Mouse (Mus musculus): Measurements from ENCODE around the gene Purb. TPM values are rescaled to one million over a fixed set of nuclear protein-coding genes. Genes with fewer than 3 reads are reported as not detected.

Gene Purb
- 75.8 and 78.8 TPM in 2 replicates for total RNA-seq (2017)

DNA sequence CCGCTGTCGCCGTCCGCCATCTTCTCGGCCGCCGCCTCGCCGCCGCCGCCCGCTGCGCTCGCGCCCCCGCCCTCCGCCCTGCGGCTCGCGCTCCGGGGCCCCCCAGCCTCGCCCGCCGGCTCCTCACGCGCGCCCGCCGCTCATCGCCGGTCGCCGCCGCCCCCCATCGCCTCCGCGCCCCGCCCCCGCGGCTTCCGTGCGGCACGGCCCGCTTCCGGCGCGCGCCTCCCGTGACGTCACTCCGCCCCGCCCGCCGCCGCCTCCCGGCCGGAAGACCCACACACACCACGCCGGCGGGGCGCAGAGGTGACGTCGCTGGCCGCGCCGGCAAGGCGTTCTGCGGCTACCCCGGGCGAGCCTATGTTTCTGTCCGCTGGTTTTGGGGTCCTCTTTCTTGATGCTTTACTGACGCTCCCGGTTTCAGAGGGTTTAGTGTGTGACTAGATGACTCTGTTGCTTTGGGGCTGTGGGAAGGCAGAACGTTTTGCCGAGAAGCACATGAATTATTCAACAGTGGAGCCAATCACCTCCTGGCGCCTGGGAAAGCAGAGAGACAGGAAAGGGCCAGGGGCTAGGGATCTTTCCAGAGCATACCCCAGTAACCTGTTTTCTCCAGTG, at the start of gene Purb:
Purb (minus strand) TSS at position 51 of the 618 bp plus-strand sequence.
- peak; percentile 79 to 87 for ATAC-seq (replicated peaks in 1 of 2; ENCODE audit: insufficient read depth in 1 of 2, low FRiP score in 2 of 2, low TSS enrichment in 1 of 2, low read depth in 1 of 2, poor library complexity in 2 of 2, severe bottlenecking in 2 of 2)

DNA sequence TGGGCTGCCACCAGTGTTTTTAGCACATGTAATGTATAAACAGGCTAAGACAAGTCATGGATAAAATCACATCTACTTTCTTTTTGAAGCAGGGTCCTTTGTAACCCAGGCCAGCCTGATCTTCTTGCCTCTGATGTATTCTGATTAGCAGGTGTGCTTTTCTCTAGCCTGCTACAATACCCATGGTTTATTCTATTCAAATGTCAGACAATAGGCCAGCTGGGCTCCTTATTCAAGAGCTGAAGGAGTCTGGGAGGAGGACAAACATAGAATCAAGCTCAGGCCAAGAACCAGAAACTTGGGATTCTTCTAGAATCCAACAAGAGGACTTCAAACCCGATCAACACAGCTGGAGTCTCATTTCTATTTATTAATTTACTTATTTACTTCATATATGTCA, 49.5 kb upstream of the Purb start:
- ATAC-seq (replicated peaks in 1 of 2; ENCODE audit: insufficient read depth in 1 of 2, low FRiP score in 2 of 2, low TSS enrichment in 1 of 2, low read depth in 1 of 2, poor library complexity in 2 of 2, severe bottlenecking in 2 of 2): no peak

DNA sequence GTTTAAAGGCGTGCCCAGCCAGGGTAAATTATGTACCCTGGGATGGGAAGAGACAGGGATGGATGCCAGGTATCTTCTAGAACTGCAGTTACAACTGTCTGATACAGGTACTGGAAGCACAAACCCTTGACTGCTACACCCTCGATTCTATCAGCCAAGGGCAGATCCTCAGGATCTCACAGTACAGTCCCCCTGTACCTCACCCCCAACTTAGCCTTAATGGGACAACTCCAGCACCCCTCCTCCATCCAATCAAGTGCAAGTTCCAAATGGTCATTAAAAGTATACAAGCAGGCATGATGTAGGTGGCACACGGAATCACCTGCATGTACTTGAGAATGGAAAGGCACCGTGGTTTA, 49.1 kb upstream of the Purb start:
- ATAC-seq (replicated peaks in 1 of 2; ENCODE audit: insufficient read depth in 1 of 2, low FRiP score in 2 of 2, low TSS enrichment in 1 of 2, low read depth in 1 of 2, poor library complexity in 2 of 2, severe bottlenecking in 2 of 2): no peak

DNA sequence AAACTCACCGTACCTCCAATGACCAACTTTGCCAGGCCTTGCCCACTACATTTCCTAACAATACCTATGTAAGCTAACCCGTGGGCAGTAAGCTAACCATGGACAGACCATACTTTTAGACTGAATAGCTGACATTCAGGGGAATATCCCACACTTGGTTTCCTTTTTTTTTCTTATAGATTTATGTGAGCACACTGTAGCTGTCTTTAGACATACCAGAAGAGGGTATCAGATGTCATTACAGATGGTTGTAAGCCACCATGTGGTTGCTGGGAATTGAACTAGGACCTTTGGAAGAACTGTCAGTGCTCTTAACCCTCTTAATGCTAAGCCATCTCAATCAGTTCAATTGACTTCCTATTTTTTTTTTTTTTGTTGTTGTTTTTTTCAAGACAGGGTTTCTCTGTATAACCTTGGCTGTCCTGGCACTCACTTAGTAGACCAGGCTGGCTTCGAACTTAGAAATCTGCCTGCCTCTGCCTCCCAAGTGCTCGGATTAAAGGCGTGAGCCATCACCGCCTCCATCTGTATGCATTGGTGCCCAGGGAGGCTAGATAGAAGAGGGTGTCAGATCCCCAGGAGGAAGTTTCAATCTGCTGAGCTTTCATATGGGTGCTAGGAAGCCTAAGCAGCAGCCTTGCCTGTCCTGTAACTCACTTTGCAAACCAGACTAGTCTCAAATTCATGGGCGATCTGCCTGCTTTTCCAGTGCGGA, 48.6 kb upstream of the Purb start:
- no peak for ATAC-seq (replicated peaks in 1 of 2; ENCODE audit: insufficient read depth in 1 of 2, low FRiP score in 2 of 2, low TSS enrichment in 1 of 2, low read depth in 1 of 2, poor library complexity in 2 of 2, severe bottlenecking in 2 of 2)

DNA sequence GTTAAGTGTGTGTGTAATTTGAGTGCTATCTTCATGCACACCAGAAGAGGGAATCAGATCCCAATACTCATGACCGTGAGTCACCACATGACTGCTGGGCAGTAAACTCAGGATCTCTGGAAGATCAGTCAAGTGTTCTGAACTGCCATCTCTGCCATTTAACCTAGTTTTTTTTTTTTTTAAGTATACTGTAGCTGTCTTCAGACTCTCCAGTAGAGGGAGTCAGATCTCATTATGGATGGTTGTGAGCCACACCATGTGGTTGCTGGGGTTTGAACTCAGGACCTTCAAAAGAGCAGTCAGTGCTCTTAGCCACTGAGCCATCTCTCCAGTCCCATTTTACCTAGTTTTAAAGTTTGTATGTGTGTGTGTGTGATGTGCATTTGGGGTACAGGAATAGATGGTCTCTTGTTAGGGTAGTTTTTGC, 48.0 kb upstream of the Purb start:
- no peak for ATAC-seq (replicated peaks in 1 of 2; ENCODE audit: insufficient read depth in 1 of 2, low FRiP score in 2 of 2, low TSS enrichment in 1 of 2, low read depth in 1 of 2, poor library complexity in 2 of 2, severe bottlenecking in 2 of 2)

DNA sequence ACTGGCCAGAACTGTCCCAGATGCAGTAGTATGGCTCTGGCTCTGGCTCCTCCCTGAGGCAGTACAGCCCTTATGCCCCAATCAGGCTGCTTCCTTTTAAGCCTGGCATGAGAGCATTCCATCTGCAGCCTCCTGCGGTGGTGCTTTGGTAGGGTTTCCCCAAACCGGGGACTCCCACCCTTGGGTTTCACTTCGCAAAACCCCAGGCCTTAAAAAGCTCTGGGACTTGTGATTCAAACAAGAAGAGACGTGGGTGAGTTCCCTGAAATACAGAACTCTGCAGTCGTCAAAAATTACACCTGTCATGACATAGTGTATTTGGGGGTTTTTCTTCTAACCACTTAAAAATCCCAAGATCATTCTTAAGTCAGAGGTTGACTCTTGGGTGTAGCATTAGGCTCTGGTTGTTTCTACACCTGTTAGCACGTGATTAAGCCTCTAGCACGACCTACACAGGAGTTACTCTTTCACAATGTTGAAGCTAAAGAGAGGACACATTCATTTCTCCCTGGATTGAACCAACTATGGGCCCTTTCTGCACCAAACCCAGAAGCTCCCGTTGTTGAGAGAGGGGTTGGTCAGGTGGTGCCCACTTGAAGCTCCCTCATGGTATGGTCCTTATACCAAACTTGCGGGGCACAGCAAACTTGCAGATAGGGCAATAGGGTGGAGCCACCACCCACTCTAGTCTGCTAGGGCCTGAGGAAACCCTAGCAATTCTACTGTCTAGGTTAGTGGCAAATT, 47.2 kb upstream of the Purb start:
- ATAC-seq (replicated peaks in 1 of 2; ENCODE audit: insufficient read depth in 1 of 2, low FRiP score in 2 of 2, low TSS enrichment in 1 of 2, low read depth in 1 of 2, poor library complexity in 2 of 2, severe bottlenecking in 2 of 2): peak in 1 of 2 experiments; percentile 33; a peak in 1 of 4 replicates

DNA sequence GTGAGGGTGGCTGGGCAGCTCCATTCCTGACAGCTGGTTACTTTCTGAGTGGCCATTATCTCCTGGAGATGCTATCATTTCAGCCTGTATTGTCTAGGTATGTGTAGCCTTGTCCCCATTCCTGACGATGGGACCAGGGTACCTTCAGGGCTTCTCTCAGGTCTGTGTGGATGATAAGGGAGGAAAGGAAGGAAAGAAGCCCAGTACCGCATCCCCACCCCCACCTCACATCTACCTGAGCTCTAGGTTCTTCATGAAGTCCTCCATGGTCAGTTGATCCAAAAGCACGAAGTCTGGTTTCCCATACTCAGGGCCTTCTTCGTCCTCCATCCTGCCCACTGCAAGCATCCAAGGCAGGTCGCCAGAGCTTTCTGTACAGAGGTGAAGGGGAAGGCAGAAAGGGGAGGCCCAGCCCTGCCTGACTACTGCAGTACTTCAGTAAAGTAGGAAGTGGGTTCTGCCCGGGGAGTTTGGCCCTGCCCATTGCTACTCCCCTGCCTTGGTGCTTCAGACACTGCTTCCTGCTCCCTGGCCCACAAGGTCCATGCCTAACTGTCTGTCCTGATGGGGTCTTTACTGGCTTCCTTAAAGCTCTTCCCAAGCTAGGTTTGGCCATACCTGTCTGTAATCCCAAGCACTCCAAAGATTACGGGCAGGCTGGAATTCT, 44.9 kb upstream of the Purb start, which contains the start of gene Myo1g:
Myo1g (minus strand) TSS at position 459 of the 667 bp plus-strand sequence.
- peak; percentile 88 to 91 for ATAC-seq (replicated peaks in 1 of 2; ENCODE audit: insufficient read depth in 1 of 2, low FRiP score in 2 of 2, low TSS enrichment in 1 of 2, low read depth in 1 of 2, poor library complexity in 2 of 2, severe bottlenecking in 2 of 2)

DNA sequence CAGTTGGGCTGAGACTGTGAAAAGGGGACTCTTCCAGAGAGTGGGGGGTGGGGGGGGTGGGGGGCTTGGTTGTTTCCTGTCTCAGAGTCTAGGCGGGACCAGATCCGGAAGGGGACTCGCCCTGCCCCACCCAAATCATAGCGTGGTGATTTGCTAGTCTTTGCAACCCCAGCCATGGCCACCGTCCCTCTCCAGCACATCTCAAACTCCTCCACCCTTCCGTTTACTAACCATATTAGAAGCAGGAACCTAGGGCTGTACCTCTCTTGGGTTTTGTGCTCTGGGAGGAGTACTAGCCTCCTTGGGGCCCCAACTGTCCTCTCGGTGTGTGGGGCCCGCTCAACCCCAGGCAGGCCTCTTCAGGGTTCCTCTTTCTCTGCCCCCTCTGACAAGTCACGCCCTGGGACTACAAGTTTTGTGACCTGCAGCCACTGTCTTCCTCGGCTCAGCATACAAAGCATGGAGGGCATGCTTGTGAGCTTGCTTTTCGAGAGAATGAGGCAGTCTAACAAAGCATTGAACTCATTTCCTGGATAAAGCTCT, 43.8 kb upstream of the Purb start:
- ATAC-seq (replicated peaks in 1 of 2; ENCODE audit: insufficient read depth in 1 of 2, low FRiP score in 2 of 2, low TSS enrichment in 1 of 2, low read depth in 1 of 2, poor library complexity in 2 of 2, severe bottlenecking in 2 of 2): peak; percentile 56 to 72

DNA sequence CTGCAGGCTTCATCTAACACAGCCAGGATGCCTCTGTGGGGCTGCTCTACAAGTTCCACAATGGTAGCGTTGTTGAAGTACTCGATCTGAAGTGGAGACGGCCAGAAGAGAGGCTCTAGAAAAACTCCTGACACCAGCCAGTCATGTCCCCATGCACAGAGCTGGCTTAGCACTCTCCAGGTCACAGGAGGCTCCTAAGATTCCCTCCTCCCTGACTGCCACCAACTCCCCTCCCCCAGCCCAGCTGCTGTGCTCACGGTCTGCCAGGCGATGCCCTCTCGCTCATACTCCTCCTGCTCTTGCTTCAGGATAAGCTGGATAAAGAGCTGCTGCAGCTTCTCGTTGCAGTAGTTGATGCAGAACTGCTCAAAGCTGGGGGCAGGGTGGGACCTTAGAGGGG, 39.1 kb upstream of the Purb start:
- ATAC-seq (replicated peaks in 1 of 2; ENCODE audit: insufficient read depth in 1 of 2, low FRiP score in 2 of 2, low TSS enrichment in 1 of 2, low read depth in 1 of 2, poor library complexity in 2 of 2, severe bottlenecking in 2 of 2): no peak

DNA sequence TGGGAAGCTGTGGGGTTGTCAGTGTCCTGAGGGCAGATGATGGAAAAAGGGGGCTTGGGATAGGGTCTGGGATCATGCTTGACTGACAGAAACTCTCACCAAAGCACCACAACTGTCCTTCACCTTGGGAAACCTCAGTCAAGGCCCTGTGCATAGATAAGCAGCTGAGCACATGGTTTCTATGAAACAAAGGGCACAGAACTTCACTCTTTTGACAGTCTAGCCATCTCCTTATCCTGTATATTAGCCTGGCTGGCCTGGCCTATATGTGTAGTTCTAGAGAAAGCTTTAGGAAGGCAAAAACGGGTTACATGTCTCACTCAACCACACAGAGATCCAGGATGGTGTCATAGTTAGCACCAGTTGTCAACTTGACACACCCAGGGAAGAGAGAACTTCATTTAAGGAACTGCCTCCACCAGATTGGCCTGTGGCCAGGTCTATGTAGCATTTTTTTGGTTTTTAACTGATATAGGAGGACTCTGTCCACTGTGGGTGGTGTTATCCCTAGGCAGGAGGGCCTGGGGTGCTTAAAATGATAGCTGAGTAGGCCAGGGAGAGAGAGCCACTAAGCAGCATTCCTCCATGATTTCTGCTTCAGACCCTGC, 32.7 kb upstream of the Purb start:
- ATAC-seq (replicated peaks in 1 of 2; ENCODE audit: insufficient read depth in 1 of 2, low FRiP score in 2 of 2, low TSS enrichment in 1 of 2, low read depth in 1 of 2, poor library complexity in 2 of 2, severe bottlenecking in 2 of 2): no peak

DNA sequence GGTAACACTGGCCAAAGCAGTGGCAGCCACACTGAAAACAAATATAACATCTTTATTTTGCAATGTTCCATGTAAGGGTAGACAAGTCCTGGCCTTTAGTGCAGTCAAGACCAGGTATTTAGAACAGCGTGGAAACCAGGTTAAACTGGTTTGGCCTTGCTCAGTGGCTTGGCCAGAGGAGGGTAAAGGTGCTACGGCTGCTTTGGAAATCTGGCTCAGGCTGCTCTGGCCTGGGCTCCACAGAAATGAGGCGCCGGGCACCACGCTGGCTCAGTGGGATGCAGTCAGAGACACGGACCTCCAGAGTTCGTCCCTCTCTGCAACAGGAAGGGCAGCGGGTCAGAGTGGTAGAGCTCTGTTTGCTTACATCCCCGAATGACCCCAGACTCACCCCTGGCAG, 30.8 kb upstream of the Purb start:
- ATAC-seq (replicated peaks in 1 of 2; ENCODE audit: insufficient read depth in 1 of 2, low FRiP score in 2 of 2, low TSS enrichment in 1 of 2, low read depth in 1 of 2, poor library complexity in 2 of 2, severe bottlenecking in 2 of 2): no peak

DNA sequence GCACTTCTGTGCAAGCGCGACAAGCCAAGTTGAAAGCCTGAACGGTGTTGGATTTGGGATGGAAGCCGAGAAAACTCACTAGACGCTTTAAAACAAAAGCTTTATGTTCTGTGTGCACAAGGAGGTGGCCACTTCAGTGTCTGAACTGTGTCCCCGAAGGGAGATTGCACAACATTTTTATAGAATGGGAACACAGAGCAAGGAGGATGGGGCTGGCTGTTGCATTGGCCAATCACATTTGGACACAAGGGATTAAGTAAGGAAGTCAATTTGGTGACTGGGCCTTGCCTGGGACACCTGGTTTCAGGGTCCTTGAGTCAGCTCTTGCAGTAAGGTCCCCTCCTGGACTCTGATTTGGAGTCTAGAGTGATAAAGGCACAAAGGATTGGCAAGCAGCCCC, 29.0 kb upstream of the Purb start:
- no peak for ATAC-seq (replicated peaks in 1 of 2; ENCODE audit: insufficient read depth in 1 of 2, low FRiP score in 2 of 2, low TSS enrichment in 1 of 2, low read depth in 1 of 2, poor library complexity in 2 of 2, severe bottlenecking in 2 of 2)

DNA sequence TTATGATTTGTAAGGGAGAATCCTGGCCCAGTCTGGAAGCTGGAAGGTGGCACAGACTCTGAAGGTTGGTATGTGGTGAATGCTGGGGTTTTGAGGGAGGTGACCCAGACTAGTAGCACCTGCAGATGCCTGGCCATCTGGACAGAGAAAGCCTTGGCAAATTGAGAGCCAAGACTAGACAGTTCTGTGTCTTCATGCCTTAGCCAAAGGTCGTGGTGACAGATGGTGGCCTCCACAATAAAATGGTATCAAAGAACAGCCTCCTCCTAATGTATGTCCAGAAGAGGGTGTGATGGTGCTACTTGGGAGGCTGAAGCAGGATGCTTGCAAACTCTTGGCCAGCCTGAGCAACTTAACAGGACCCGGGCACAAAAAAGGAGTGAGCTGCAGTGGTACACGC, 28.5 kb upstream of the Purb start:
- ATAC-seq (replicated peaks in 1 of 2; ENCODE audit: insufficient read depth in 1 of 2, low FRiP score in 2 of 2, low TSS enrichment in 1 of 2, low read depth in 1 of 2, poor library complexity in 2 of 2, severe bottlenecking in 2 of 2): no peak

DNA sequence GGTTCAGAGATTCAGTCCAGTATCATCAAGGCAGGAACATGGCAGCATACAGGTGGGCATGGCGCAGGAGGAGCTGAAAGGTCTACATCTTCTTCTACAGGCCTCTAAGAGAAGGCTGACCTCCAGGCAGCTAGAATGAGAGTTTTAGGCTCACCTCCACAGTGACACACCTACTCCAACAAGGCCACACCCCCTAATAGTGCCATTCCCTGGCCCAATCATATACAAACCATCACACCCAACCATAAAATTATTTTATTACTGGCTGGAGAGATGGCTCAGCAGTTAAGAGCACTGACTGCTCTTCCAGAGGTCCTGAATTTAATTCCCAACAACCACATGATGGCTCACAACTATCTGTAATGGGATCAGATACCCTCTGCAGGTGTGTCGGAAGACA, 26.8 kb upstream of the Purb start:
- ATAC-seq (replicated peaks in 1 of 2; ENCODE audit: insufficient read depth in 1 of 2, low FRiP score in 2 of 2, low TSS enrichment in 1 of 2, low read depth in 1 of 2, poor library complexity in 2 of 2, severe bottlenecking in 2 of 2): no peak

DNA sequence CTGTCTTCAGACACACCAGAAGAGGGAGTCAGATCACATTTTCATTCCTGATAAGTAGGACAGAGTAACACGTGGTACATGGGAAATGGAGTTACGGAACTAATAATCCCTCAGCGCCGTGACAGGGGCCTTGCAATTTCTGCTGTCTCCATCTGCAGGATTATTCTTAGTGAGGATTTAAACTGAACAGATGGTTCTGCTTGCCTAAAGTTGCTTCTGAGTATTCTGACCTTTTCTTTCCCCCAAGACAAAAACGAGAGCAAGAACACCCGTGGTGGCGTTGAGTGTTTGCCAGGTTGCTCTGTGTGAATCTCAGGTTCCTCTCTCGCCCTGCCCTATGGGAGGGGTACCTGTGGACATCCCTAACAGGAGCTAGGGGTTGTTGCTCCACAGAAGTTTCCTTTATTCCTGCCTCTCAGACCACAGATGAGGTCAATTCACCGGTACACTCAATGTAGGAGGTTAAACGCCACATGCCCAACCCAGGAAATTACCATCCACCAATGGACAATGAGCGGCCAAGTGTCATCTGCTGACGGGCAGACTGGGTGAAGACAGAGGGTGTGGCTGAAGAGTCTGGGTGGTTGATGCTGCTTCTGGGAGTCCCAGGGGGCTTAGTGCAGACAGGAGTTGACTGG, 21.7 kb upstream of the Purb start:
- peak; percentile 95 to 97 for ATAC-seq (replicated peaks in 1 of 2; ENCODE audit: insufficient read depth in 1 of 2, low FRiP score in 2 of 2, low TSS enrichment in 1 of 2, low read depth in 1 of 2, poor library complexity in 2 of 2, severe bottlenecking in 2 of 2)

DNA sequence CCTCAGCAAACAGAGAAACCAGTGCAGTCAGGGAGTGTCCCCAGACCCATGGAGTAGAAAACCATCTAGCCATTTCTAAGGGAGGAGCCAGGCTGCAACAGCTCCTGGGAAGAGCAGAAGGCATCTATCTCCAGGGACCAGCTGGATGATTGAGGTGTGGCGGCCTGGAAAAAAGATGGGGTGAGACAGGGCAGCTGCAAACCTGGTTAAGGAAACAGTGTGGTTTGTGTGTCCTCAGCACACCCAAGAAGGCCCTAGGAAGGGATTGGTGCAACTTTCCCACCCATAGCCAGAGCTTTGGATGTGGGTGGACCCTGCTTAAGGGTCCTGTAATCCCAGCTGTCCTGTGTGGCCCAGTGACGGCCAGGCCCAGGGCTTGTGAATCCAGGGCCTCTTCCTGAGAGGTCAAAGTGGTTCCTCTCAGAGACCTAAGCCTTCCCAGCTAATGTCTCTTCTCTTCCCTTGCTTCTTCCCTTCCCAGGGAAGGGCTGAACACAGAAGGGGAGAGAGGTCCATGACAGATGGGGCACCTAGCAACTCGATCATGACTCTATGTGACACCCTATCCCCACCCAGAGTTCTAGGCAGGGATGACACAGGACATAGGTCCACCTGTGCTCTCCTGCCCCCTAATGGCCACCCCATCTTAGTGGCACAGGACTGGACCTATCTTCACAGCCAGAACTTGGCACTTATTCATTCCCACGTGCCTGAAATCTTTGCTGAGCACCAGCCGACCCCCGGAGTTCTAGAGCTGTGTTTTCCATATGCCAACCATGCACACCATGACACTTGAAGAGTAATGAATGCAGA, 14.2 kb upstream of the Purb start:
- peak; percentile 62 to 87; a peak in 3 of 4 replicates for ATAC-seq (replicated peaks in 1 of 2; ENCODE audit: insufficient read depth in 1 of 2, low FRiP score in 2 of 2, low TSS enrichment in 1 of 2, low read depth in 1 of 2, poor library complexity in 2 of 2, severe bottlenecking in 2 of 2)
